Mouse (Mus musculus): Measurements from ENCODE around the gene Sucla2. TPM values are rescaled to one million over a fixed set of nuclear protein-coding genes. Genes with fewer than 3 reads are reported as not detected.
A peak's percentile ranks its signal among the peaks of the same experiment; 100 is the strongest.
"Not testable (repeated sequence)": the region's sequence is repeated elsewhere in the genome, so short reads cannot be mapped to it uniquely, and the experiment has no call there.

Gene Sucla2
- polyA plus RNA-seq, 1 experiment from 2014 or later: 110 TPM

DNA sequence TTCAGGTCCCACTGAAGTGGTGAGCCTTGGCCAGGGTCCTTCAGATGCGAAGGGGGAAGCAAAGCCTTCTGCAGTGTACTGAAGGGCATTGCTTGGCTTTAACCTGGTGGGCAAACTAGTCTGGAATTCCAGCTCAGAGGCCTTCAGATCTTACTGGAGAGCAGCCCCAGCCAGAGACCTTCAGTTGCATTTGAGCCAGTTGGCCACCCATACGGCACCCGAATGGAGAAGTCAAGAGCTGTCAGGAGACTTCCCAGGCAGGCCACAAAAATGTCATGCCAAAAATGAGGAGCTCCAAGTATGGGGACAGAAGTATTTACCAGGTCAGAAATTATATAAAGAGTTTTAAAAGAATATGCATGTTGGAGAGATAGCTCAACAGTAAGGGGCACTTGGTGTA, 22.9 kb downstream of the Sucla2 start, which contains the start of gene Nudt15:
TSS of gene Nudt15 (minus strand) at position 192 of the 400 bp plus-strand sequence.
- Histone ChIP-seq H3K4me1 (replicated peaks; ENCODE audit: control insufficient read depth, insufficient read depth, low read length) (no peaks in the 10 kb centered on the region), H3K4me3 (replicated peaks; ENCODE audit: low read length) (no peak within 1 kb of the TSS), H3K4me2 (ENCODE audit: low read length) (no peak within 1 kb of the TSS), H3K9ac (replicated peaks; ENCODE audit: low read depth, low read length) (no peak within 1 kb of the TSS), H3K27ac (ENCODE audit: low read length) (no peak within 1 kb of the TSS), H3K36me3 (ENCODE audit: control insufficient read depth, insufficient read depth) (no peaks in the 10 kb centered on the region), H3K27me3 (replicated peaks; ENCODE audit: control insufficient read depth, insufficient read depth, low read length) (no peaks in the 10 kb centered on the region), H3K9me3 (ENCODE audit: control insufficient read depth, low read length) (no peaks in the 10 kb centered on the region)
- WGBS: 87% methylated on average over 3 of the region's 3 CpGs
- no peak for ATAC-seq

DNA sequence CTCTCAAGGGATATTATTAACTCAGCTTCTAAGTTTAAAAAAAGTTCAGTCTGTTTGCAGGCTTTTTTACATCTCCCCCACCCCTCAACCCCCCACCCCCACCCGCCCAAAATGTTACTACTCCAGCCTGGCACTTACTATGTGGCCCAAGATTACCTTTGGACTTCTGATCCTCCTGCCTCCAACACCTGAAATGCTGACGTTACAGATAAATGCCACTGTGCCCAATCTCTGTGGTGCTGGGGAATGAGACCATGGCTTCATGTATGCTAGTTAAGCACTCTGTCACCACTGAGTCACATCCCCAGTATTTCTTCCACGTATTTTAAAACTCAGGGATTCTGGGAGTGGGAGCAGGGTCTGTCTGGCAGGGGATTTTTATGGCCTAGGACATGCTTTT, 25.2 kb downstream of the Sucla2 start:
- no peak for ATAC-seq
- Histone ChIP-seq H3K4me1 (replicated peaks; ENCODE audit: control insufficient read depth, insufficient read depth, low read length) (peaks cover 9% of the 10 kb centered on the region), H3K4me2 (ENCODE audit: low read length) (no peak overlapping the region), H3K9me3 (ENCODE audit: control insufficient read depth, low read length) (no peaks in the 10 kb centered on the region), H3K36me3 (ENCODE audit: control insufficient read depth, insufficient read depth) (no peaks in the 10 kb centered on the region), H3K4me3 (replicated peaks; ENCODE audit: low read length) (no peak overlapping the region), H3K27ac (ENCODE audit: low read length) (no peak overlapping the region), H3K9ac (replicated peaks; ENCODE audit: low read depth, low read length) (no peak overlapping the region), H3K27me3 (replicated peaks; ENCODE audit: control insufficient read depth, insufficient read depth, low read length) (no peaks in the 10 kb centered on the region)
- WGBS: 47% methylated on average over 3 of the region's 3 CpGs

DNA sequence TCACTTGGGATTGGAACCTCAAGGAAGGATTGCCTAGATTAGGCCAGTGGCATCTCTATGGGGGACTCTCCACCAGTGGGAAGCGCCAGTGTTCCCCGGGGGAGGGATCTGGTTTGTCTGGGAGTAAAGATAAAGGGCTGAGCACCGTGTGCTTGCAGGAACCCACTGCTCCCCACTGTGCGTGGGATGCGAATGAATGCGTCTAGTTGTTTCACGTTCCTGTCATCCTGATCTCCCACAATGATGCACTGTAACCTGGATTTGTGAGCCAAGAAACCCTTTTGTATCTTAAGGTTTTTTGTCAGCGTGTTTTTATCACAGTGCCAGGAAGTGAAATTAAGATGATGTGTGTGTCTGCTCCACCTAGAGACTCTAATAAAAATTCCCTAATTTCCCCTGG, 25.6 kb downstream of the Sucla2 start:
- Histone ChIP-seq H3K4me2 (ENCODE audit: low read length) (no peak overlapping the region), H3K4me3 (replicated peaks; ENCODE audit: low read length) (no peak overlapping the region), H3K36me3 (ENCODE audit: control insufficient read depth, insufficient read depth) (no peaks in the 10 kb centered on the region), H3K4me1 (replicated peaks; ENCODE audit: control insufficient read depth, insufficient read depth, low read length) (peaks cover 9% of the 10 kb centered on the region), H3K9me3 (ENCODE audit: control insufficient read depth, low read length) (no peaks in the 10 kb centered on the region), H3K27me3 (replicated peaks; ENCODE audit: control insufficient read depth, insufficient read depth, low read length) (no peaks in the 10 kb centered on the region), H3K9ac (replicated peaks; ENCODE audit: low read depth, low read length) (0 out of 2 replicates have a peak overlapping the region, but pooled peaks have one; percentile 17), H3K27ac (ENCODE audit: low read length) (no peak overlapping the region)
- no peak for ATAC-seq
- 29% methylated on average over 8 of the region's 8 CpGs for WGBS

DNA sequence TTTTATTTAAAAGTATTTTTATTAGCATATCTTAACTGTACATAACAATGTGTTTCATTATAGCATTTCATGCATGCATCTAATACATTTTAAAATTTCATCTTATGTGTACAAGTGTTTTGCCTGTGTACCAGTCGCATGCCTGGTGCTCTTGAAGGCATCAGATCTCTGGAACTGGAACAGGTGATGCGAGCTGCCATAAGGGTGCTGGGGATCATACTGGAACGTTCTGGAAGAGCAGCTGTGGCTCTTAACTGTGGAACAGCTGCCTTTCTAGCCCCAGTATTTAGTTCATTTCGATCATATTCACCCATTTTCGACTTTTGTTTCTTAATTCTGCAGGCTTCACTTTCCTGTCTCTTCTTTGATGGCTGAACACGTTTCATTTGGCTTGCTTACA, 26.0 kb downstream of the Sucla2 start:
- Histone ChIP-seq H3K4me3 (replicated peaks; ENCODE audit: low read length) (no peak overlapping the region), H3K36me3 (ENCODE audit: control insufficient read depth, insufficient read depth) (no peaks in the 10 kb centered on the region), H3K4me2 (ENCODE audit: low read length) (no peak overlapping the region), H3K4me1 (replicated peaks; ENCODE audit: control insufficient read depth, insufficient read depth, low read length) (peaks cover 9% of the 10 kb centered on the region), H3K27me3 (replicated peaks; ENCODE audit: control insufficient read depth, insufficient read depth, low read length) (no peaks in the 10 kb centered on the region), H3K27ac (ENCODE audit: low read length) (no peak overlapping the region), H3K9me3 (ENCODE audit: control insufficient read depth, low read length) (no peaks in the 10 kb centered on the region), H3K9ac (replicated peaks; ENCODE audit: low read depth, low read length) (no peak overlapping the region)
- 80% methylated on average over 6 of the region's 6 CpGs for WGBS
- no peak for ATAC-seq

DNA sequence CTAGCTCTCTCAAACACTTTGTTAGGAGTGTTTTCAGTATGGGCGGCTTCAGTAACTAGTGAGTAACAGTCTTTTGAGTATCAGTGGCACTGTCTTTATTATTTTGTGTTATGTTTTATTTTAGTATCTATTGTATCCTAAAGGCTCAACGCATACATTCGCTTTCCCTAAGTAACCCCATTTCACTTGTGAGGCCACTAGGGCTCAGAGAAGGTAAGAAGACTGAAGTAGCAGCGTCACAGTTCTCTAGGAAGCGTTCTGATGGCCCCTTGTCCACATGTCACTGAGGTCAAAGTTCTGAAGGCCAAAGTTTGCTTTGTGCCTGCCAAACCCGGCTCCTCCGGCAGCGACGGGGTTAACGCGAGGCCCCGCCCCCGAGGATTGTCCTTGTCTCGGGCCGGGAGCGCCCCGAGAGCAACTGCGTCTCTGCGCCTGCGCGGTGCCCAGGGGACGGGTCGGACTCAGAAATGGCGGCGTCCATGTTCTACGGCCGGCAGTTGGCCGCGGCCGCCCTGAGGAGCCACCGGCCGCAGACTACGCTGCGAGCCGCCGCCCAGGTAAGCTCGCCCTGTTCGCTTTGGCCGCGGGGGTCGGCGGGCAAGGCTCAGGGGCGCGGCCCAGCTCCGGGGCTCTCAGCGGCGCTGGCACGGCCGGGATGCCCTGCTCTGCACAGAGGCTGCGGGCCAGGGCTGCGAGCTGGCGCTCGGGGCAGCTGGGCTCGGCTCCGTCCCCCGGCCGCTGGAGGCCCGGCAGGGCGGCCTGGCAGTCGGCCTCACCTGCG, 27.4 kb downstream of the Sucla2 start:
- Histone ChIP-seq H3K4me1 (replicated peaks; ENCODE audit: control insufficient read depth, insufficient read depth, low read length) (peaks cover 9% of the 10 kb centered on the region), H3K4me3 (replicated peaks; ENCODE audit: low read length) (peak overlapping the region; percentile 94), H3K4me2 (ENCODE audit: low read length) (peak overlapping the region; percentile 91), H3K36me3 (ENCODE audit: control insufficient read depth, insufficient read depth) (no peaks in the 10 kb centered on the region), H3K9ac (replicated peaks; ENCODE audit: low read depth, low read length) (peak overlapping the region; percentile 94), H3K27ac (ENCODE audit: low read length) (peak overlapping the region; percentile 48), H3K9me3 (ENCODE audit: control insufficient read depth, low read length) (no peaks in the 10 kb centered on the region), H3K27me3 (replicated peaks; ENCODE audit: control insufficient read depth, insufficient read depth, low read length) (no peaks in the 10 kb centered on the region)
- ATAC-seq: peak; percentile 96
- 3% methylated on average over 53 of the region's 61 CpGs for WGBS

DNA sequence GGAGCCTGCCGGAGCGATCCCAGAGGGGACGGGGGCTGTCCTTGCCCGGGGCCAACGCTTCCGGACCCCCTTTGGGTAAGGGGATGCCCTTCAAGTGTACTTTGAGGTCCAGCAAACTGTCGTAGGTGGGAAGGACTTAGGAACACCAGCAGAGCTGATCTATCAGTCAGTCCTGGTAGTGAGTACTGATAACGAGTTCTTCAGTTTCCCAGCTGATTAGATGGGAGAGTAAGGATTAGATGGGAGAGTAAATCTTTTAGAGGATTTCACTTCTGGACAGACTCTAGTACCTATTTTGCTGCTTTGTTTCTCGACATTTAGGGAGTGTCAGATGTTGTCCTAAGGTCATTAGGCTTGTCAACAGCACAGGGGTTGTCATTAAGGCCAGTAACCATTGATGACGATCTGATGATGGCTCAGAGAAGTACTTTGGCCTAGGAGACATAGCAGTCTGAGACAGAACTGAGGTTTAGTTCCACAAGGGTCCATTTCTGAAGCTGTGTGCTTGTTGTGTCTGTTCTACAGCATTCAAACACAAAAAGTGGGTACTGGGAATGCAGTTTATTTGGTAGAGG, 28.1 kb downstream of the Sucla2 start:
- no peaks in the 10 kb centered on the region for H3K36me3 ChIP-seq (ENCODE audit: control insufficient read depth, insufficient read depth)
- H3K4me1 ChIP-seq (replicated peaks; ENCODE audit: control insufficient read depth, insufficient read depth, low read length): peaks cover 9% of the 10 kb centered on the region
- peak overlapping the region; percentile 48 for H3K27ac ChIP-seq (ENCODE audit: low read length)
- H3K9me3 ChIP-seq (ENCODE audit: control insufficient read depth, low read length): no peaks in the 10 kb centered on the region
- no peak; the same call in 1 of the 2 replicates for ATAC-seq
- H3K9ac ChIP-seq (replicated peaks; ENCODE audit: low read depth, low read length): peak overlapping the region; percentile 94
- H3K4me3 ChIP-seq (replicated peaks; ENCODE audit: low read length): peak overlapping the region; percentile 94
- under 1% methylated on average over 10 of the region's 10 CpGs for WGBS
- peak overlapping the region; percentile 91 for H3K4me2 ChIP-seq (ENCODE audit: low read length)
- no peaks in the 10 kb centered on the region for H3K27me3 ChIP-seq (replicated peaks; ENCODE audit: control insufficient read depth, insufficient read depth, low read length)

DNA sequence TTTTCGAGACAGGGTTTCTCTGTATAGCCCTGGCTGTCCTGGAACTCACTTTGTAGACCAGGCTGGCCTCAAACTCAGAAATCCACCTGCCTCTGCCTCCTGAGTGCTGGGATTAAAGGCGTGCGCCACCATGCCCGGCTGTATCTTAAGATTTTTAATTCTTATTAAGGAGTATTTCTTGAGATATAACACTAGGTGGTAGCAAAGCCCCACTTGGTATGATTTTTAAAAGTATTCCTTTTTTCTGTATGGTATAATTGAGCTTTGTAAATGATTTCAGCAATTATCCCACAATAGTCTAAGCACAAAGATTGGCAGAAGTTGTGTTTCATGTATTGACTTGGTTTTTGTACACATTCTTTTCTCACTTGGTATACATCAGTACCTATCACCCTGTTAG, 44.7 kb downstream of the Sucla2 start:
- H3K4me3 ChIP-seq (replicated peaks; ENCODE audit: low read length); H3K27ac ChIP-seq (ENCODE audit: low read length); H3K36me3 ChIP-seq (ENCODE audit: control insufficient read depth, insufficient read depth); H3K9me3 ChIP-seq (ENCODE audit: control insufficient read depth, low read length); H3K27me3 ChIP-seq (replicated peaks; ENCODE audit: control insufficient read depth, insufficient read depth, low read length); H3K4me1 ChIP-seq (replicated peaks; ENCODE audit: control insufficient read depth, insufficient read depth, low read length); ATAC-seq; H3K9ac ChIP-seq (replicated peaks; ENCODE audit: low read depth, low read length); H3K4me2 ChIP-seq (ENCODE audit: low read length): not testable (repeated sequence)
- WGBS: 90% methylated on average over 4 of the region's 4 CpGs

DNA sequence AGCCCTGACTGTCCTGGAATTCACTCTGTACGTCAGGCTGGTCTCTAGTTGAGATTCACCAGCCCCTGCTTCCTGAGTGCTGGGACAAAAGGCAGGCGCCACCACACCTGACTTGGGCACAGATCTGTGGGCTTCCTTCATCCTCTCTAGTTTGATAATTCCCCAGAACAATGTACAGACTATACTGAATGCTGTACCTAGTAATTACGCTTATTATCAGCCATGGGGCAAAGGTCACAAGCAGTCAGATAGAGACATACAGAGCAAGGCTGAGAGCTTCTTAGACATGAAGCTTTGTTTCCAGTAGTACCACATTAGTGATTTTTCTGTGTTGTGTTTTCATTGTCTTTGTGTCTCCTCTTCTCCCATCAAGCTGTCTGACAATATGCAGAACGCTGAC, 46.0 kb downstream of the Sucla2 start:
- H3K4me1 ChIP-seq (replicated peaks; ENCODE audit: control insufficient read depth, insufficient read depth, low read length): no peaks in the 10 kb centered on the region
- WGBS: 92% methylated on average over 4 of the region's 4 CpGs
- no peaks in the 10 kb centered on the region for H3K9me3 ChIP-seq (ENCODE audit: control insufficient read depth, low read length)
- peaks cover 2% of the 10 kb centered on the region for H3K36me3 ChIP-seq (ENCODE audit: control insufficient read depth, insufficient read depth)
- no peak overlapping the region for H3K4me3 ChIP-seq (replicated peaks; ENCODE audit: low read length)
- no peak for ATAC-seq
- H3K4me2 ChIP-seq (ENCODE audit: low read length): no peak overlapping the region
- H3K27me3 ChIP-seq (replicated peaks; ENCODE audit: control insufficient read depth, insufficient read depth, low read length): no peaks in the 10 kb centered on the region
- H3K27ac ChIP-seq (ENCODE audit: low read length): no peak overlapping the region
- H3K9ac ChIP-seq (replicated peaks; ENCODE audit: low read depth, low read length): no peak overlapping the region

DNA sequence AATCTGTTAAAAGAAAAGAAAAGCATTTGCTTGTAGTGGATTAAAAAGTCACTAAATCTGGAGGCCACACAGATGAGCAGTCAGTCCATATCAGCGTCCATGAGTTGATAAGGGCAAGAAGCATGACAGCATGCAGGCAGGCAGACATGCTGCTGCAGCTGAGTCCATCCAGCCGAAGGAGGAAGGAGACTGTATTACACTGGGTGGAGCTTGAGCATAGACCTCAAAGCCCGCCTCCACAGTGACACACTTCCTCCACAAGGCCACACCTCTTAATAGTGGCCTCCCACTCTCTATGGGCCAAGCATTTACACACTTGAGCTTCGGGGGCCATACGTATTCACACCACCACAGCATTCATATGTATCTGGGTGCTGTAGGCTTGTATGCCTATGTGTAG, 48.9 kb downstream of the Sucla2 start:
- ATAC-seq: no peak
- 96% methylated on average over 5 of the region's 5 CpGs for WGBS
- H3K4me2 ChIP-seq (ENCODE audit: low read length): no peak overlapping the region

More for the DNA sequence above, 48.9 kb downstream of the Sucla2 start:
- no peaks in the 10 kb centered on the region for H3K9me3 ChIP-seq (ENCODE audit: control insufficient read depth, low read length)
- H3K9ac ChIP-seq (replicated peaks; ENCODE audit: low read depth, low read length): no peak overlapping the region
- H3K27ac ChIP-seq (ENCODE audit: low read length): no peak overlapping the region
- no peaks in the 10 kb centered on the region for H3K4me1 ChIP-seq (replicated peaks; ENCODE audit: control insufficient read depth, insufficient read depth, low read length)
- no peak overlapping the region for H3K4me3 ChIP-seq (replicated peaks; ENCODE audit: low read length)
- no peaks in the 10 kb centered on the region; the same call in none of the 2 replicates for H3K36me3 ChIP-seq (ENCODE audit: control insufficient read depth, insufficient read depth)
- H3K27me3 ChIP-seq (replicated peaks; ENCODE audit: control insufficient read depth, insufficient read depth, low read length): no peaks in the 10 kb centered on the region
